Mouse (Mus musculus) olfactory bulb, adult 2 months (tissue): ENCODE measurements around the gene Itfg2. TPM values are rescaled to one million over a fixed set of nuclear protein-coding genes. Genes with fewer than 3 reads are reported as not detected.
"Not testable (repeated sequence)": the region's sequence is repeated elsewhere in the genome, so short reads cannot be mapped to it uniquely, and the experiment has no call there.

Experiments used
- H3K27ac ChIP-seq: fragments of 200-500 bp; 2 replicates; pipeline ENCODE4 v1.5.1; 2012; ENCODE audit warnings: low read depth, low read length; ENCODE audit not compliant: insufficient read depth
- H3K4me1 ChIP-seq: fragments of 200-500 bp; 2 replicates; pipeline ENCODE4 v1.6.1; 2012; ENCODE audit warnings: low read length; ENCODE audit not compliant: control insufficient read depth, insufficient read depth
- H3K4me3 ChIP-seq: fragments of 200-500 bp; 2 replicates; pipeline ENCODE4 v1.5.1; 2012; ENCODE audit warnings: mild to moderate bottlenecking, low read depth, low read length, moderate library complexity; ENCODE audit not compliant: insufficient read depth
- CTCF ChIP-seq: fragments of 200-500 bp; IDR thresholded peaks from 2 replicates; pipeline ENCODE4 v1.5.1; 2012; ENCODE audit warnings: low read depth, mild to moderate bottlenecking, low read length, moderate library complexity; ENCODE audit not compliant: insufficient read depth
- POLR2A ChIP-seq: fragments of 200-500 bp; IDR thresholded peaks from 2 replicates; pipeline ENCODE4 v1.6.1; 2012; ENCODE audit warnings: mild to moderate bottlenecking, low read depth, low read length, moderate library complexity; ENCODE audit not compliant: insufficient read depth
- WGBS: fragments of 180-500 bp; shearing (Covaris S2); methylation state at CpG from one replicate; pipeline ENCODE4 v1.1.7; 2018; 5-methylcytosine and 5-hydroxymethylcytosine counted together
- polyA plus RNA-seq: library from polyadenylated mRNA; stranded (reverse); fragments of >200 nt; gene quantifications from 2 replicates; pipeline ENCODE4 v1.2.4, GENCODE M21; 2012; ENCODE audit warnings: low replicate concordance; ENCODE audit not compliant: missing spikeins, insufficient read depth, insufficient read length

Gene Itfg2
- polyA plus RNA-seq, 1 experiment: not detected

DNA sequence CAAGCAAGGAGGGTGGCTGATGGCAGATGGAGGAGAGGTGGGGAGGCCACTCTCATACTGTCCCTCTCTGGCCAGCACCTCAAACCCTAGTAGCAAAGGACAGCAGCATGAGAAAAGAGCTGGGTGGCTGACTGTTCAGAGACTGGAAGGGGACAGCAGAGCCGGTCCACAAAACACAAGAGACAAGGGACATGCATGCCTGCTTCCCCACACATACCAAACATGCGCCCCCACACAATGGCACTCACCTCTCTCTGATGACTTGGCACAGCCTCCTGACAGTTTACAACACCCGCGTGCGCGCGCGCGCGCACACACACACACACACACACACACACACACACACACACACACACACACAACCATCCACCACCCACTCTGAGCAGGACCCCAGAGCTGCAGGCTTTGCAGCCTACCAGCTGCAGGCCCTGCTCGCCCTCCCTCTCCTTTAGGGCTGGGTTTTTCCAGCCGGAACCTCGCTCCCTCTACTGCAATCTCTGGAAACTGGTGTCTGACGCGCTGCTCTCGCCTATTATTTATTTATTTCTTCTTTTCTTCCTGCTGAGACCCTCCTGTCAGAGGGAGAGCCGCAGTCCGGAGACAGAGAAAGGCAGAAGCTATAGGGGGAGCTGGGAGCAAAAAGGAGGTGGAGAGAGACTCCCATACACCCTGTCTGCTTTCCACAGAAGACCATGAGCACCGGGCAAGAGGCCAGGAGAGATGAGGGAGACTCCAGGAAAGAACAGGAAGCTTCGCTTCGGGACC is 25.1 kb downstream of the Itfg2 start:
- 24% methylated on average over 21 of the region's 21 CpGs for WGBS
- TF ChIP-seq CTCF: no peak
- TF ChIP-seq POLR2A: no peak
- Histone ChIP-seq H3K4me3 (peak overlapping the region; percentile 54), H3K4me1 (peaks cover 18% of the 10 kb centered on the region), H3K27ac (peak overlapping the region; percentile 52)

DNA sequence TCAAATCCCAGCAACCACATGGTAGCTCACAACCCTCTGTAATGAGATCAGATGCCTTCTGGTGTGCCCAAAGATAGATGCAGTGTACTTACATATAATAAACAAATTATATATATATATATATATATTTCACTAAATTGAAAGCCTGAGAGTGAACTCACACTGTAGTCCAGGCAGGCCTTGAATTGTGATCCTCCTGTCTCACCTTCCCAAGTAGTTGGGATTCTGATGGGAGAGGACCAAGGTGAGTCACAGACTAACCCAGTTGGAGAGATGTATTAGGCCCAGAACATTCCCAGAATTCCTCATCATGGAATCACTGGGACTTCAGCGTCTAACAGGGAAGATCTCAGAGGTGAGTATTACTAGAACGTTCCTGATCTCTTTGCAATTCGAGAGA is 25.7 kb downstream of the Itfg2 start, which contains the start of gene Nrip2:
Nrip2 (plus strand) TSS at position 301 of the 400 bp plus-strand sequence.
- TF ChIP-seq POLR2A: no peak
- no peak for TF ChIP-seq CTCF
- Histone ChIP-seq H3K27ac (peak within 1 kb of the TSS; percentile 52), H3K4me3 (peak within 1 kb of the TSS; percentile 54), H3K4me1 (peaks cover 18% of the 10 kb centered on the region)
- 58% methylated on average over 3 of the region's 3 CpGs for WGBS

DNA sequence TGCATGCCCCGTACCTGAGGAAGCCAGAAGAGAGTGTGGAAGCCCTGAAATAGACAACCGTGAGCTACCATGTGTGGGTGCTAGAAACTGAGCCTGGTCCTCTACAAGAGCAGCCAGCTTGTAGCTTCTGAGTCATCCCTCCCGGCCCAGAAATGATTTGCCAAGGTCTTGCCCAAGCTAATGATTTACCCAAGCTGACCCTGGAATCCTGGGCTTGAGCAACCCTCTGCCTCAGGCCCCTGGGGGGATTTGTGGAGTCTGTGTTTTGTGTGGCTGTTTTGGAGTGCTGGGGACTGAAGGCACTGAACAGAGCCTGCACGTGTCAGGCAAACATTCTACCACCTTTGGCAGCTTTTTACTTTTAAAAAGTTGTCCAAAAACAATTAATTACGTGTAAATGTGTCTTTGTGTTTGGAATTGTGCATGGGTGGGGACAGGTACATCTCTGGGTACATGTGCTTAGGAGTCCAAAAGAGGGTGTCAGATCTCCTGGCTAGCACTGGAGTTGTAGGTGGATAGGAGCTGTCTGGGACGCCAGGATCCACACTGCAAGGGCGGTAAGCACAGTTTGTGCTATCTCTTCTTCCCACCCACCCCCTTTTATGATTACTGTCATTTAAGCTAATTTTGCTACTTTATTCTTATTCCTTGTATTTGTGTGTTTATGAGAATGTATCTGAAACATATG is 27.0 kb downstream of the Itfg2 start:
- no peak overlapping the region for H3K27ac ChIP-seq
- H3K4me3 ChIP-seq: no peak overlapping the region
- H3K4me1 ChIP-seq: peaks cover 18% of the 10 kb centered on the region
- TF ChIP-seq CTCF (no peak), POLR2A (no peak)
- 73% methylated on average over 7 of the region's 7 CpGs for WGBS

DNA sequence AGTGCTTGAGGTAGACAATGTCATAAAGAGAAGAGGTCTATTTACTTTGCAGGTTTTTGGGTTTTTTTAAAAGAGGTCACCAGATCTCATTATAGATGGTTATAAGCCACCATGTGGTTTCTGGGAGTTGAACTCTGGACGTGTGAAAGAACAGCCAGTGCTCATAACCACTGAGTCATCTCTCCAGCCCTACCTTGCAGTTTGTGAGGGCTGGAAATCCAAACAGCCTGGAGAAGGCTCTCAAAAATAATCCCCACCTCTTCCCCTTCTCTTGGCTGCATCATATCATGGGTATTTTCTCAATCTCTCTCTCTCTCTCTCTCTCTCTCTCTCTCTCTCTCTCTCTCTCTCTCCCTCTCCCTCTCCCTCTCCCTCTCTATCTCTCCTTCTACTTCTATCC is 34.0 kb downstream of the Itfg2 start:
- H3K4me1 ChIP-seq: no peaks in the 10 kb centered on the region
- WGBS: 69% methylated on average over 1 of the region's 1 CpGs
- TF ChIP-seq CTCF: no peak
- TF ChIP-seq POLR2A: no peak
- H3K27ac ChIP-seq: no peak overlapping the region
- H3K4me3 ChIP-seq: no peak overlapping the region

DNA sequence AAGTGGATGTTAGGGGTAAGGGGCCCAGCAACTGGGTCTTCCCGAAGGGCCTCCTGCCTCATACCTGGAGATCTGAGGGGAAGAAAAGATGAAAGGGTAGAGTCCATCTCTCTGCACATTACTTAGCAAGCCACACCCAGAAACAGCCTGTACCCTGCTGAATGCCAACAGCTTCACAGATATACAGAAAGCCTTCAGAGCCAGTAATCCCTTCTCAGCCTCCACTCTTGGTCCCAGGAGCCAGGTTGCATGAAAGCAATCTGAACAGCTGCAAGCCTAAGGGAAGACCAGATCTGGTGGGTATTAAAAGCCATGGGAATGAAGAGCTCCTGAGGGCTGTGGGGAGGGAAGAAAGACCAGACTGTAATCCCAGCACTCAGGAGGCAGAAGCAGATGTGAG is 35.5 kb downstream of the Itfg2 start:
- H3K4me3 ChIP-seq: no peak overlapping the region
- H3K4me1 ChIP-seq: no peaks in the 10 kb centered on the region
- TF ChIP-seq CTCF (no peak), POLR2A (no peak)
- no peak overlapping the region for H3K27ac ChIP-seq
- 92% methylated on average over 1 of the region's 1 CpGs for WGBS

DNA sequence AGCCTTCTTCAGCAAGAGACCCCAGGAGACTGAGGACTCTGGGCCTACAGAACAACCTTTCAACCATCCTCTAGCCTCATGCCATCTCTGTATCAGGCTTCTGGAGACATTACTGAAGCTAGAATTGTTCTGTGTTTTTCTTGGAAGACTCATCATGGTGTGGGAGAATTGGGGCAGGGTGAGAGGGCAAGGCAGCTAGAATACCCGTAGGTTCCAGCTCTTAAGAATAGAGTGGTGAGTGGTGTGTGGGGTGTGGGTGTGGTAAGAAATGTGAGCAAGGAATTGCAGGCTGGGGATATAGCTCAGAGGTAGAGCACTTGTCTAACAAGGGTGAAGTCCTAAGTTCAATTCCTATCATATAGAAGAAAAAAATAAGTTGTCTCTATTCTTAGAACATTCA is 39.7 kb downstream of the Itfg2 start:
- WGBS: 79% methylated on average over 1 of the region's 1 CpGs
- H3K4me3 ChIP-seq: no peak overlapping the region
- no peaks in the 10 kb centered on the region for H3K4me1 ChIP-seq
- TF ChIP-seq POLR2A: no peak
- no peak for TF ChIP-seq CTCF
- no peak overlapping the region for H3K27ac ChIP-seq

DNA sequence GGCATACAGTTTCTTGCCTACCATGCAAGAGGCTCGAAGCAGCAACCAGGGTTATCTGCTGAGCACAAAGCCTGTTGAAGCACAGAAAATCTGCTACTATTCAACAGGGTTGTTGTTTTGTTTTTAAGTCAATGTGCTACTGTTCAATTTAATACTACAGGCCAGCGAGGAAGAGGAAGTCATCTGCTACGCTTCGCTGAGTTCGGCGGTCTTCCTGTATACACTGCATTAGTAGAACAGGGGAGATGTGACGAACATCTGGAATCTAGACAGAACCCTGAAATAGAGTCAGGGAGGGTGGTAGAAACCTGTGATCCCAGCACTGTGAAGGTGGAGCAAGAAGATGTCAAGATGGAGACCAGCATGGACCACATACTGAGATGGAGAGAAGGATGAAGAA is 41.0 kb downstream of the Itfg2 start:
- WGBS: 72% methylated on average over 7 of the region's 7 CpGs
- Histone ChIP-seq H3K27ac (no peak overlapping the region), H3K4me3 (no peak overlapping the region), H3K4me1 (no peaks in the 10 kb centered on the region)
- TF ChIP-seq POLR2A: no peak
- TF ChIP-seq CTCF: no peak

DNA sequence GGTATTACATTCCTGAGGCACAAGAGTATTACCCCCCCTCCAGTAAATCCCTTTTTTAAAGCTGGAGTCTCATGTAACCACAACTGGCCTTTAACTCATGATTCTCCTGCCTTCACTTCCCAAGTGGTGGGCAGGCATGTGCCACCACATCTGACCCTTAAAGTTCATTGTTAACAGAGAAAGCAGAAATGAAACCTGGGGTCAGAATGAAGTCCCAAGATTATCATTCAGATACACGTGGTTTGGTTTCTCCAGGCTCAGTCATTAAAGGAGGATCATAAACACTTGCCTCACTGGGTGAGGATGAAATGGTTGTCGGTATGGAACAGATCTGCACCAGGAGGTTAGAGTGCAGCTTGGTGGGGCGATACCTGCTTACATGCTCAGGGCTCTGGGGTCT is 43.5 kb downstream of the Itfg2 start:
- H3K4me3 ChIP-seq: no peak overlapping the region
- TF ChIP-seq POLR2A (no peak), CTCF (no peak)
- no peak overlapping the region for H3K27ac ChIP-seq
- 86% methylated on average over 3 of the region's 3 CpGs for WGBS
- H3K4me1 ChIP-seq: no peaks in the 10 kb centered on the region; the same call in 1 of the 2 replicates

DNA sequence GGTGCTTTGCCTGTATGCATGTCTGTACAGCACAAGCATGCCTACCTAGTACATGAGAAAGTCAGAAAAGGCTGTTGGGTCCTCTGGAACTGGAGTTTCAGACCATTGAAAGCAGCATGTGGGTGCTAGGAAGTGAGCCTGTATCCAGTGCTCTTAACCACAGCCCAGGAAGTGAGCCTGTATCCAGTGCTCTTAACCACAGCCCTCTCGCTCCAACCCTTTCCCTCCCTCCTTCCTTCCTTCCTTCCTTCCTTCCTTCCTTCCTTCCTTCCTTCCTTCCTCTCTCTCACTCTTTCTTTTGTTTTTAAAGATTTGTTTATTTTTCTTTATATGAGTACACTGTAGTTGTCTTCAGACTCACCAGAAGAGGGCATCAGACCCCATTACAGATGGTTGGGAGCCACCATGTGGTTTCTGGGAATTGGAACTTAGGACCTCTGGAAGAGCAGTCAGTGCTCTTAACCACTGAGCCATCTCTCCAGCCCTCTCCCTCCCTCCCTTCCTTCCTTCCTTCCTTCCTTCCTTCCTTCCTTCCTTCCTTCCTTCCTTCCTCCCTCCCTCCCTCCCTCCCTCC is 44.0 kb downstream of the Itfg2 start:
- not testable (repeated sequence) for H3K4me1 ChIP-seq, H3K27ac ChIP-seq, H3K4me3 ChIP-seq
- WGBS: 78% methylated on average over 1 of the region's 1 CpGs
